Mouse (Mus musculus): ENCODE data around the gene Fcer2a. TPM values are rescaled to one million over a fixed set of nuclear protein-coding genes. Genes with fewer than 3 reads are reported as not detected.

Fcer2a gene
- total RNA-seq, 1 experiment: 0.18 TPM

DNA sequence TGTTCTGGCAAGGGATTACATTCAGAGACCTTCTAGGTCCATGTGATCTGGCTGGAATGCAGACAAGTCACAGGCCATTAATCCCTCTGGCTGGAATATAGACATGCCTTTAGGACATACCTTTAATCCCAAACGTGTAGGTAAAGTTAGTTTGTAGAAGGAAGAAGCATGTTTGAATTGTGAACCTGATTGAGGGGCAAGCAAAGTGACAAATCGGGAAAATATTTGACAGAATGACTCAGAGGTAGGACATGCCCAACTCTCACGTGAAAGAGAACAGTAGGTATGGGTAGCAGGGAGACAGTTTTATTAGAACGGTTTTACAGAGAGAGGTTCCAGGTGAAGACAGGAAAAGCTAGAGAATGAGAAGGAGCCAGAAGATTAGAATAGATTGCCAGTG is 46.4 kb downstream of the Fcer2a start:
- no peak for DNase-seq (ENCODE audit: low read depth, low spot score)
- Histone ChIP-seq H3K4me1 (ENCODE audit: control insufficient read depth in 2 of 2, insufficient read depth in 2 of 2, low read length in 2 of 2, poor library complexity in 1 of 2) (peaks cover 0 to 13% of the 10 kb centered on the region in 2 experiments; a peak in 3 of 4 replicates), H3K9ac (ENCODE audit: insufficient read depth, low read depth, low read length, poor library complexity, severe bottlenecking) (no peak overlapping the region), H3K9me3 (ENCODE audit: control insufficient read depth, insufficient read depth, low read depth, low read length) (no peaks in the 10 kb centered on the region), H3K27ac (ENCODE audit: insufficient read depth, low read depth, low read length, poor library complexity, severe bottlenecking) (no peak overlapping the region), H3K36me3 (ENCODE audit: control insufficient read depth, insufficient read depth, low read length, poor library complexity, severe bottlenecking) (peaks cover under 1% of the 10 kb centered on the region; the same call in 1 of the 2 replicates), H3K4me3 (ENCODE audit: insufficient read depth in 1 of 2, low read depth in 1 of 2, low read length in 2 of 2, poor library complexity in 1 of 2, severe bottlenecking in 1 of 2) (no peak overlapping the region)
- in situ Hi-C loops (cut with MboI; ENCODE audit: low sequenced_read_pairs in 2 of 2, unreplicated experiment in 2 of 2): no loop called here
- TF ChIP-seq ZNF384 (IDR thresholded peaks at IDR 0.05; ENCODE audit: low read depth, low read length): no peak
- TF ChIP-seq ZC3H11A (IDR thresholded peaks at IDR 0.05; ENCODE audit: borderline replicate concordance, low read depth, low read length): no peak
- TF ChIP-seq MAFK (IDR thresholded peaks at IDR 0.05; ENCODE audit: insufficient read depth, low read depth, low read length): no peak
- no peak for TF ChIP-seq CHD2 (IDR thresholded peaks at IDR 0.05; ENCODE audit: low read depth, low read length)
- no peak for TF ChIP-seq HCFC1 (IDR thresholded peaks at IDR 0.05; ENCODE audit: borderline replicate concordance, insufficient read depth, low read length)

DNA sequence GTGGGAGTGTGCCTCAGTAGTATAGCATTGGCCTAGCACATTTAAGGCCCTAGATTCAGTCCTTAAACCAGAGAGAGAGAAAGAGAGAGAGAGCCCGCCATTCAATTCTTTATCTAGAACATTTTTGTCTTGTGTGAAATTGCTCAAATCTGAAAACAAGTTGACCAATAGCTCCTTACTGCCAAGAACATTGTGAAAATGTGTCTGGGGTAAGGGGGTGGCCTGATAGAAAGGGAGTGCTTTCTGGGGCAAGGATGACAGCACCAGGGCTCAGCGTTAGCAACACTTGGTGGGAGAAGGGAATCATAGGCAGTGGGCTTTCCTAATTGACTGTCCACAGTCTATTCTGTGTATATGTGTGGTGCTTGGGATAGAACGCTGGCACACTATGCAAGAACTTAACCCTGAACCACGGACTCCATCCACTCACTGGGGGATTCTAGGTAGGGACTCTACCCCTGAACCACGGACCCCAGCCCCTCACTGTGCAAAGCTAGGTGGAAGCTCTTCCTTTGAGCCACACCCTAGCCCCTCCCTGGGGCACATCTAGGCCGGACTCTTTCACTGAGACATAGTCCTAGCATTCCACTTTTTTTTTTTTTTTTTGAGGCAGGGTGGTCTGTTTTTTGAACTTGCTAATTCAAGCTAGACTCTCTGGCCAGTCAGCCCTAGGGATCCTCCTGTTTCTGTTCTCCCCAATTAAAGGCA is 47.0 kb downstream of the Fcer2a start:
- TF ChIP-seq HCFC1 (IDR thresholded peaks at IDR 0.05; ENCODE audit: borderline replicate concordance, insufficient read depth, low read length) (no peak), CHD2 (IDR thresholded peaks at IDR 0.05; ENCODE audit: low read depth, low read length) (no peak), MAFK (IDR thresholded peaks at IDR 0.05; ENCODE audit: insufficient read depth, low read depth, low read length) (no peak), ZNF384 (IDR thresholded peaks at IDR 0.05; ENCODE audit: low read depth, low read length) (no peak), ZC3H11A (IDR thresholded peaks at IDR 0.05; ENCODE audit: borderline replicate concordance, low read depth, low read length) (no peak)
- H3K4me1 ChIP-seq (ENCODE audit: control insufficient read depth in 2 of 2, insufficient read depth in 2 of 2, low read length in 2 of 2, poor library complexity in 1 of 2): peaks cover 0 to 13% of the 10 kb centered on the region in 2 experiments; a peak in 3 of 4 replicates
- peaks cover 3% of the 10 kb centered on the region; the same call in 1 of the 2 replicates for H3K36me3 ChIP-seq (ENCODE audit: control insufficient read depth, insufficient read depth, low read length, poor library complexity, severe bottlenecking)
- no peak overlapping the region for H3K9ac ChIP-seq (ENCODE audit: insufficient read depth, low read depth, low read length, poor library complexity, severe bottlenecking)
- in situ Hi-C loops (cut with MboI; ENCODE audit: low sequenced_read_pairs in 2 of 2, unreplicated experiment in 2 of 2): no loop called here
- H3K27ac ChIP-seq (ENCODE audit: insufficient read depth, low read depth, low read length, poor library complexity, severe bottlenecking): no peak overlapping the region
- no peak overlapping the region for H3K4me3 ChIP-seq (ENCODE audit: insufficient read depth in 1 of 2, low read depth in 1 of 2, low read length in 2 of 2, poor library complexity in 1 of 2, severe bottlenecking in 1 of 2)
- no peak for DNase-seq (ENCODE audit: low read depth, low spot score)
- no peaks in the 10 kb centered on the region for H3K9me3 ChIP-seq (ENCODE audit: control insufficient read depth, insufficient read depth, low read depth, low read length)

DNA sequence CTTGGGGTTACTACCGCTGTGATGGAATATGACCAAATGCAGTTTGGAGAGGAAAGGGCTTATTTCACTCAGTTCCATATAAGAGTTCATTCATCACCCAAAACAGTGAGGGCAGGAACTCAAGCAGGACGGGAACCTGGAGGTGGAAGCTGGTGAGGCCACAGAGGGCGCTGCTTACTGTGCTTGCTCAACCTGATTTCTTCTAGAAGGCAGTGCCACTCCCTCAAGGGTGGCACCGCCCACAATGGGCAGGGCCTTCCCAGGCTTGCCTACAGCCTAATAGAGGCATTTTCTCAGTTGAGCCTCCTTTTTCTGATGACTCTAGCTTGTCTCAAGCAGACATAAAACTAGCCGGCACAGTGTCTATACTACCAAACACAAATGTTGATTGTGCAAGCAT is 48.2 kb downstream of the Fcer2a start:
- Histone ChIP-seq H3K4me1 (ENCODE audit: control insufficient read depth in 2 of 2, insufficient read depth in 2 of 2, low read length in 2 of 2, poor library complexity in 1 of 2) (peaks cover 0 to 13% of the 10 kb centered on the region in 2 experiments; a peak in 3 of 4 replicates), H3K9me3 (ENCODE audit: control insufficient read depth, insufficient read depth, low read depth, low read length) (no peaks in the 10 kb centered on the region), H3K36me3 (ENCODE audit: control insufficient read depth, insufficient read depth, low read length, poor library complexity, severe bottlenecking) (peaks cover 8% of the 10 kb centered on the region; the same call in 1 of the 2 replicates), H3K9ac (ENCODE audit: insufficient read depth, low read depth, low read length, poor library complexity, severe bottlenecking) (peak overlapping the region; percentile 61; the same call in 1 of the 2 replicates), H3K4me3 (ENCODE audit: insufficient read depth in 1 of 2, low read depth in 1 of 2, low read length in 2 of 2, poor library complexity in 1 of 2, severe bottlenecking in 1 of 2) (peak overlapping the region; percentile 44 to 55), H3K27ac (ENCODE audit: insufficient read depth, low read depth, low read length, poor library complexity, severe bottlenecking) (no peak overlapping the region)
- DNase-seq (ENCODE audit: low read depth, low spot score): no peak
- TF ChIP-seq CHD2 (IDR thresholded peaks at IDR 0.05; ENCODE audit: low read depth, low read length) (no peak), MAFK (IDR thresholded peaks at IDR 0.05; ENCODE audit: insufficient read depth, low read depth, low read length) (peak; percentile 39; the same call in 1 of the 2 replicates)
- in situ Hi-C loops (cut with MboI; ENCODE audit: low sequenced_read_pairs in 2 of 2, unreplicated experiment in 2 of 2): no loop called here

Other genes starting within 250 kb of the Fcer2a start
- gene Pex11g, start 226.5 kb downstream of the Fcer2a start, total RNA-seq (2012; rRNA removed): 3.2 and 5.5 TPM in 2 replicates
- 0.16 TPM in 1 of 2 replicates, not detected in the other for gene Tex45, start 223.3 kb downstream of the Fcer2a start, total RNA-seq (2012; rRNA removed)
- 5.1 and 7.1 TPM in 2 replicates for gene Zfp358, start 201.0 kb downstream of the Fcer2a start, total RNA-seq (2012; rRNA removed)
- gene Mcoln1, start 193.7 kb downstream of the Fcer2a start, total RNA-seq (2012; rRNA removed): 48.6 and 79.9 TPM in 2 replicates
- gene Pnpla6, start 178.8 kb downstream of the Fcer2a start, total RNA-seq (2012; rRNA removed): 125 and 201 TPM in 2 replicates
- gene C330021F23Rik, start 126.2 kb downstream of the Fcer2a start, total RNA-seq (2012; rRNA removed): 4.5 and 4.6 TPM in 2 replicates
- 22.4 and 36.8 TPM in 2 replicates for gene Camsap3, start 106.9 kb downstream of the Fcer2a start, total RNA-seq (2012; rRNA removed)
- gene Xab2, start 72.9 kb downstream of the Fcer2a start, total RNA-seq (2012; rRNA removed): 76.0 and 78.9 TPM in 2 replicates
- gene Pet100, start 72.6 kb downstream of the Fcer2a start, total RNA-seq (2012; rRNA removed): 97.6 and 110 TPM in 2 replicates
- 0.79 and 0.89 TPM in 2 replicates for gene Pcp2, start 68.6 kb downstream of the Fcer2a start, total RNA-seq (2012; rRNA removed)
- 38.5 and 50.5 TPM in 2 replicates for gene Stxbp2, start 63.2 kb downstream of the Fcer2a start, total RNA-seq (2012; rRNA removed)
- 0.45 and 0.74 TPM in 2 replicates for gene Retn, start 38.4 kb downstream of the Fcer2a start, total RNA-seq (2012; rRNA removed)
- gene Mcemp1, start 28.4 kb downstream of the Fcer2a start, total RNA-seq (2012; rRNA removed): 0.22 and 0.32 TPM in 2 replicates
- gene Fcor, start 21.8 kb downstream of the Fcer2a start, total RNA-seq (2012; rRNA removed): 11.6 TPM in 2 replicates
- gene Trappc5, start 17.9 kb downstream of the Fcer2a start, total RNA-seq (2012; rRNA removed): 20.4 and 29.0 TPM in 2 replicates
- gene Clec4g, start 26.5 kb upstream of the Fcer2a start, total RNA-seq (2012; rRNA removed): not detected in 2 replicates
- gene Cd209a, start 54.8 kb upstream of the Fcer2a start, total RNA-seq (2012; rRNA removed): not detected in 2 replicates
- gene Cd209e, start 160.1 kb upstream of the Fcer2a start, total RNA-seq (2012; rRNA removed): 0.13 TPM in 1 of 2 replicates, not detected in the other
- gene Cd209d, start 184.4 kb upstream of the Fcer2a start, total RNA-seq (2012; rRNA removed): not detected in 2 replicates
- not detected in 2 replicates for gene Cd209b, start 232.7 kb upstream of the Fcer2a start, total RNA-seq (2012; rRNA removed)

Measured in ES-E14 (cell line).